Mouse (Mus musculus) MEL (cell line): ENCODE data around the gene Hist2h3b. TPM values are rescaled to one million over a fixed set of nuclear protein-coding genes. Genes with fewer than 3 reads are reported as not detected.
A peak's percentile ranks its signal among the peaks of the same experiment; 100 is the strongest.
"Not testable (repeated sequence)": the region's sequence is repeated elsewhere in the genome, so short reads cannot be mapped to it uniquely, and the experiment has no call there.

ENCODE experiments used
- DNase-seq: peaks from one replicate; pipeline ENCODE4 v3.0.0; 2011; ENCODE audit warnings: low read depth, low spot score
- H3K27ac ChIP-seq: 2 replicates; pipeline ENCODE4 v1.5.1; 2012; ENCODE audit warnings: low read depth, mild to moderate bottlenecking, control low read depth, low read length, moderate library complexity; ENCODE audit not compliant: control insufficient read depth
- H3K27me3 ChIP-seq, 2 experiments: fragments of 150-350 bp in 1 of 2; sonication (generic) in 1 of 2; 2 replicates each; pipeline ENCODE4 v1.6.1; 2012; ENCODE audit warnings: low read length in 2 of 2, mild to moderate bottlenecking in 2 of 2, improper control_type of control experiment in 1 of 2, moderate library complexity in 1 of 2; ENCODE audit not compliant: insufficient read depth in 2 of 2, control insufficient read depth in 1 of 2
- H3K36me3 ChIP-seq, 2 experiments: 2 replicates each; pipeline ENCODE4 v1.6.1; 2012 to 2014; ENCODE audit warnings: low read length in 2 of 2, improper control_type of control experiment in 1 of 2, inconsistent platforms in 1 of 2, mild to moderate bottlenecking in 1 of 2; ENCODE audit not compliant: insufficient read depth in 2 of 2, control insufficient read depth in 1 of 2
- H3K4me1 ChIP-seq, 2 experiments: fragments of 150-350 bp in 1 of 2; sonication (generic) in 1 of 2; 2 replicates each; pipeline ENCODE4 v1.6.1; 2012; ENCODE audit warnings: low read length in 2 of 2, improper control_type of control experiment in 1 of 2, mild to moderate bottlenecking in 1 of 2; ENCODE audit not compliant: insufficient read depth in 2 of 2, control insufficient read depth in 1 of 2
- H3K4me3 ChIP-seq, 2 experiments: fragments of 150-350 bp in 1 of 2; sonication (generic) in 1 of 2; 2 replicates each; pipeline ENCODE4 v1.5.1; 2012; ENCODE audit warnings: low read depth in 2 of 2, low read length in 2 of 2, mild to moderate bottlenecking in 2 of 2, moderate library complexity in 2 of 2, control low read depth in 1 of 2, improper control_type of control experiment in 1 of 2; ENCODE audit not compliant: control insufficient read depth in 1 of 2, insufficient read depth in 1 of 2
- H3K79me2 ChIP-seq: 2 replicates; pipeline ENCODE4 v1.6.1; 2012; ENCODE audit warnings: mild to moderate bottlenecking, low read length, moderate library complexity; ENCODE audit not compliant: control insufficient read depth, poor library complexity, insufficient read depth
- H3K9ac ChIP-seq: 2 replicates; pipeline ENCODE4 v1.6.1; 2012; ENCODE audit warnings: low read depth, mild to moderate bottlenecking, control low read depth, low read length, moderate library complexity; ENCODE audit not compliant: control insufficient read depth, poor library complexity, severe bottlenecking
- H3K9me3 ChIP-seq: fragments of 150-350 bp; sonication (generic); replicated peaks from 2 replicates; pipeline ENCODE4 v1.6.1; 2012; ENCODE audit warnings: mild to moderate bottlenecking, low read length, improper control_type of control experiment, moderate library complexity; ENCODE audit not compliant: insufficient read depth
- CTCF ChIP-seq, 3 experiments: IDR thresholded peaks in 2 of 3; conservative IDR thresholded peaks in 1 of 3; 2 replicates each; pipeline ENCODE4 v1.5.1; 2011 to 2012; ENCODE audit warnings: low read length in 3 of 3, low read depth in 2 of 3, mild to moderate bottlenecking in 2 of 3, improper control_type of control experiment in 1 of 3, inconsistent platforms in 1 of 3, mixed read lengths in 1 of 3, moderate library complexity in 1 of 3; ENCODE audit not compliant: control insufficient read depth in 1 of 3, insufficient read depth in 1 of 3, poor library complexity in 1 of 3, severe bottlenecking in 1 of 3
- GATA1 ChIP-seq: IDR thresholded peaks from 2 replicates; pipeline ENCODE4 v1.6.1; 2011; ENCODE audit warnings: low read depth, low read length, improper control_type of control experiment
- MXI1 ChIP-seq: IDR thresholded peaks from 2 replicates; pipeline ENCODE4 v1.6.1; 2011; ENCODE audit warnings: mild to moderate bottlenecking, low read depth, low read length, improper control_type of control experiment
- POLR2A ChIP-seq, 2 experiments: IDR thresholded peaks; 2 replicates each; pipeline ENCODE4 v1.6.1; 2011 to 2012; ENCODE audit warnings: low read length in 2 of 2, mild to moderate bottlenecking in 2 of 2, control low read depth in 1 of 2, improper control_type of control experiment in 1 of 2, low read depth in 1 of 2, moderate library complexity in 1 of 2; ENCODE audit not compliant: control insufficient read depth in 1 of 2, insufficient read depth in 1 of 2, poor library complexity in 1 of 2
- POLR2AphosphoS2 ChIP-seq: IDR thresholded peaks from 2 replicates; pipeline ENCODE4 v1.6.1; 2011; ENCODE audit warnings: low read length, improper control_type of control experiment
- POLR2AphosphoS5 ChIP-seq: IDR thresholded peaks from 2 replicates; pipeline ENCODE4 v1.6.1; 2012; ENCODE audit warnings: low read depth, borderline replicate concordance, mild to moderate bottlenecking, inconsistent platforms, low read length, moderate library complexity, mixed read lengths
- TBP ChIP-seq: IDR thresholded peaks from 2 replicates; pipeline ENCODE4 v1.8.0; 2011; ENCODE audit warnings: low read depth, low read length, improper control_type of control experiment
- UBTF ChIP-seq: IDR thresholded peaks from 2 replicates; pipeline ENCODE4 v1.6.1; 2012; ENCODE audit warnings: low read depth, mild to moderate bottlenecking, inconsistent platforms, low read length, improper control_type of control experiment, moderate library complexity, borderline replicate concordance; ENCODE audit not compliant: insufficient read depth
- polyA plus RNA-seq, 2 experiments: library from polyadenylated mRNA; stranded (reverse) in 1 of 2; unstranded in 1 of 2; fragments of >175 nt in 1 of 2; fragments of >200 nt in 1 of 2; gene quantifications; 2 replicates each; pipeline versions ENCODE4 v1.2.1 to v1.2.4; 2012; ENCODE audit warnings: low replicate concordance in 2 of 2, low read depth in 1 of 2; ENCODE audit not compliant: insufficient read length in 2 of 2, insufficient read depth in 1 of 2, missing spikeins in 1 of 2
- total RNA-seq: library from RNA; depleted of rRNA; stranded (reverse); fragments of 300-350 nt; gene quantifications from 2 replicates; pipeline ENCODE4 v1.2.3, GENCODE M21; 2012

The Hist2h3b gene
- total and polyA plus RNA-seq, 3 experiments, result 71.7 to 3,962 TPM; not detected in 1

GRCm38 (mm10) chr3:96220131-96220764, 48.2 kb upstream of the Hist2h3b start:
- TF ChIP-seq POLR2AphosphoS5 (peak; percentile 99), POLR2A (IDR thresholded peaks at IDR 0.05; ENCODE audit: control insufficient read depth in 1 of 2, insufficient read depth in 1 of 2, low read depth in 1 of 2, low read length in 2 of 2, poor library complexity in 1 of 2) (peak; percentile 79 to 99; a peak in 3 of 4 replicates)
- peak; percentile 95 for DNase-seq
- H3K27me3 ChIP-seq, H3K9me3 ChIP-seq: not testable (repeated sequence)
- Histone ChIP-seq H3K36me3 (peaks cover 0 to 37% of the 10 kb centered on the region in 2 experiments; a peak in 2 of 4 replicates), H3K4me1 (peaks cover 2 to 26% of the 10 kb centered on the region in 2 experiments; a peak in 3 of 4 replicates), H3K9ac (peak overlapping the region; percentile 88), H3K4me3 (peak overlapping the region; percentile 40 to 68), H3K27ac (peak overlapping the region; percentile 99), H3K79me2 (peaks cover 18% of the 10 kb centered on the region; the same call in 1 of the 2 replicates)

DNA sequence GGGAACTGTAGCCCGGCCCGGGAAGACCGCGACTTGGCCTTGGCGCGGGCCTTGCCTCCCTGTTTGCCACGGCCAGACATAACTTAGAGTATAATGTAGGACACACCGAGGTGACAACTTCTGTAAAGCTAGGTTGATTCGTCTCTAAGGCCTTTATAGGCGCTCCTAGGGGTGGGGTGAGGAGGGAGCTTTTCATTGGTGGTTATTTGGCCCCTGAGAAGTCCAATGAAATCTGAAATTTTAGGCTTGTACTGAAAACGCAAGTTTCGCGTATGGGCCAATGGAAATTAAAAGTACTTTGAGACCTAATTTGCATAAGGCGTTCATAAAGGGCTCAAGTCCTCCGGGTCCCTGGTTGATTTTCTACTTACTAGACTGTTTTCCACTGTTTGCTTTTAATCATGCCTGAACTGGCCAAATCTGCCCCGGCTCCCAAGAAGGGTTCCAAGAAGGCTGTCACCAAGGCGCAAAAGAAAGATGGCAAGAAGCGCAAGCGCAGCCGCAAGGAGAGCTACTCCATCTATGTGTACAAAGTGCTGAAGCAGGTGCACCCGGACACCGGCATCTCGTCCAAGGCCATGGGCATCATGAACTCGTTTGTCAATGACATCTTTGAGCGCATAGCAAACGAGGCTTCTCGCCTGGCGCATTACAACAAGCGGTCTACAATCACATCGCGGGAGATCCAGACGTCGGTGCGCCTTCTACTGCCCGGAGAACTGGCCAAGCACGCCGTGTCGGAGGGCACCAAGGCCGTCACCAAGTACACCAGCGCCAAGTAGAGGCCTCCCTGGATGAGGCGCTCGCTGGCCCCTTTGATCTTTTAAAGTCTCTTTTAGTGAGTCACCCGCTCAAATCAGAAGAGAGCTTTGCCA, 47.5 kb upstream of the Hist2h3b start, which contains the start of the genes Hist2h2ac and Hist2h2be:
Gene Hist2h2ac (minus strand): TSS at position 116 of the 875 bp plus-strand sequence.
Gene Hist2h2be (plus strand): TSS at position 355 of the 875 bp plus-strand sequence.
- H3K27ac ChIP-seq, result peak within 1 kb of the TSS; percentile 99
- peak within 1 kb of the TSS; percentile 58 to 70 for H3K4me3 ChIP-seq
- peak within 1 kb of the TSS; percentile 88 for H3K9ac ChIP-seq
- peak; percentile 100 for DNase-seq
- H3K27me3 ChIP-seq, result no peaks in the 10 kb centered on the region
- peaks cover 18% of the 10 kb centered on the region; the same call in 1 of the 2 replicates for H3K79me2 ChIP-seq
- peaks cover 8 to 33% of the 10 kb centered on the region in 2 experiments for H3K4me1 ChIP-seq
- no peak for TF ChIP-seq MXI1
- TF ChIP-seq POLR2AphosphoS5, result peak; percentile 99; the same call in 1 of the 2 replicates
- TF ChIP-seq POLR2AphosphoS2, result no peak
- peak; percentile 51; the same call in 1 of the 2 replicates for TF ChIP-seq GATA1
- peak; percentile 81 to 100 for TF ChIP-seq POLR2A (IDR thresholded peaks at IDR 0.05; ENCODE audit: control insufficient read depth in 1 of 2, insufficient read depth in 1 of 2, low read depth in 1 of 2, low read length in 2 of 2, poor library complexity in 1 of 2)
- TF ChIP-seq TBP, result peak; percentile 99
- no peak for TF ChIP-seq CTCF (IDR thresholded peaks at IDR 0.05 in 2 of 3, conservative IDR thresholded peaks at IDR 0.05 in 1 of 3; ENCODE audit: control insufficient read depth in 1 of 3, insufficient read depth in 1 of 3, low read depth in 2 of 3, low read length in 3 of 3, poor library complexity in 1 of 3, severe bottlenecking in 1 of 3)
- TF ChIP-seq UBTF, result peak; percentile 96
- peaks cover 0 to 44% of the 10 kb centered on the region in 2 experiments; a peak in 2 of 4 replicates for H3K36me3 ChIP-seq
- no peaks in the 10 kb centered on the region for H3K9me3 ChIP-seq

- Histone ChIP-seq H3K4me1 (peaks cover 8 to 38% of the 10 kb centered on the region in 2 experiments), H3K27ac (peak overlapping the region; percentile 88), H3K79me2 (peaks cover 18% of the 10 kb centered on the region; the same call in 1 of the 2 replicates), H3K4me3 (peak overlapping the region; percentile 58 to 70), H3K36me3 (peaks cover 0 to 51% of the 10 kb centered on the region in 2 experiments; a peak in 2 of 4 replicates), H3K27me3 (no peaks in the 10 kb centered on the region), H3K9ac (peak overlapping the region; percentile 74), H3K9me3 (no peaks in the 10 kb centered on the region)
- TF ChIP-seq POLR2A (IDR thresholded peaks at IDR 0.05; ENCODE audit: control insufficient read depth in 1 of 2, insufficient read depth in 1 of 2, low read depth in 1 of 2, low read length in 2 of 2, poor library complexity in 1 of 2) (no peak), UBTF (peak; percentile 13; the same call in 1 of the 2 replicates), TBP (peak; percentile 33; the same call in 1 of the 2 replicates)
- DNase-seq, result peak; percentile 86
Observed at GRCm38 (mm10) chr3:96221640-96222038, 46.8 kb upstream of the Hist2h3b start.
